Mouse (Mus musculus) c-Kit-positive CD71-negative TER-119-negative erythroid progenitor cells, embryonic 14.5 days (primary cell): Measurements from ENCODE around the gene Hoxb8.

ENCODE experiments used
- DNase-seq: peaks from one replicate; pipeline ENCODE4 v3.0.0-alpha.2; 2013; ENCODE audit warnings: low read depth

The Hoxb8 gene

DNA sequence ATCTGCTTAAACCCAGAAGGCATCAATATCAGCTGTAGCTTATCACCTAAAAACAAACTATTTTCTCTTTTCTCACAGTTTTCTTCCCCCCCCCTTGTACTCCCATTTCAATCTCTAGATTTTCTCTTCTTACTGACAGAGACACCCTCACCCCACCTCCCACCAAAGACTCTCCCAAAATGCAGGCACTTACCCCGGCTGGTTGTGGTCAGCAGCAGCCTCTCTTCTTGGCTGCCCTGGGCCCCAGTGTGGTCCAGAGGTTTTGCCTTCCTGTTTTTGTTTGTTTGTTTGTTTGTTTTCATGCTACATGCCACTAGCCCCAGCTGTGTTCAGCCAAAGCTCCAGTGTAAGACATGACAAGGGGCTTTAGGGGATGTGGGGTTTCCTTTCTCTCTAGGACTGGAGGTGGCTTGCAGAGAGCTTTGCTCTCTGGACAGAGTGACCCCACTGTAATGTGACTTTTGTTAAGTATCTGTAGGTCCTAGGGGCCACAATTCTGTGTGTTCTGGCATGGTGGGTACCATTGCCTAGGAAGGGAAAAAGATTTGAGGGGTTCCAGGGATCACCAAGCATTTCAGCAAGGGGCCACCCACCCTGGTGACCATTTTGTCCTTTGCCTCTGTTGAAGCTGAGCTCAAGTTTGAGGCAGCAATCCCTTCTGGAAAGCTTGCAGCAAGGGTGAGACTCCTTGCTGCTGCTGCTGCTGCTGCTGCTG lies 13.5 kb upstream of the Hoxb8 start:
- no peak for DNase-seq

DNA sequence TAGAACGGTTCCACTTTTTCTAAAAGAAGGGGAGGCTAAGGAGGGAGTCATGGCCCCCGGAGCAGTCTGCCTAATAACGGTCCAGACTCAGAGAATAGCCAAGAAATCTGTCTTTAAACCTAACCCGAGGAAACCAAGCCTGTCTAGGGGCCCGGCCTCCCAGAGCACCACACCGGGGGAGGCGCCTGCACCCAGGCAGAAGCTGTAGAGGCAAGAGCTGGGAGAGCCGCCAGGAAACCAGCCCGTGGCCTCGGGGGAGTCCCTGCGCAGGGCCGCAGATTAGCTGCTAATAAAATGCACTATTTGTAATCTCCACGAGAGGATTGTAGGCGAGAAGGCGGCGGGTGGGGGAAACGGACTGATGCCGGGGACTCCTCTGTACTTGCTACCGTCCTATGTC lies 11.8 kb upstream of the Hoxb8 start:
- no peak for DNase-seq

DNA sequence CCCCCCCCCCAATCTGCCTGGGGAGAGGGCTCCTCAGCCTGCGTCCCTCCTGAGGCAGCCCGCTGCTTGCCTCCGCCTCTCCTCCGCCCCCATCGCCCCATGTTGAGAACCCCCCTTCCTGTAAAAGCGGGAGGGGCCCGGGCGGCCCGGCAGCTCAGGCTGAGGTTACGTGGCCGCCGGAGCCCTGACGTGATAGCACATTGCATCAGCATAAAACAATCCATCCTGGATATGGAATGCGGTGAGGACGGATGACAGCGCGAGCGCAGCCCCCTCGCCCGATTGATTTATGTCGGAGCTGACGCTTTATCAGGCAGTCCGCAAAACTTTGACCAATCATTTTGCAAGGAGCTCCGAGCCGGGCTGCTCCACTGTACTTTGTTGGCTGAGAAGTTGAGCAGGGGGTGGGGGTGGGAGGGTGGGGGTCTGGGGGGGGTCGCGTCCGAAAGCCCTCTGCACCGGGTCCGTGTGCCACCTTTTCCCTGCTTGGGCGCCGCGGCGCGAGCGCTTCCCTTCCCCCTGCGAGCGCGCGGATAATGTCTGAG lies 10.6 kb upstream of the Hoxb8 start, which contains the start of gene Hoxb9:
Gene Hoxb9, plus strand, starts transcription at position 462 of the 545 bp plus-strand sequence.
- DNase-seq = no peak

DNA sequence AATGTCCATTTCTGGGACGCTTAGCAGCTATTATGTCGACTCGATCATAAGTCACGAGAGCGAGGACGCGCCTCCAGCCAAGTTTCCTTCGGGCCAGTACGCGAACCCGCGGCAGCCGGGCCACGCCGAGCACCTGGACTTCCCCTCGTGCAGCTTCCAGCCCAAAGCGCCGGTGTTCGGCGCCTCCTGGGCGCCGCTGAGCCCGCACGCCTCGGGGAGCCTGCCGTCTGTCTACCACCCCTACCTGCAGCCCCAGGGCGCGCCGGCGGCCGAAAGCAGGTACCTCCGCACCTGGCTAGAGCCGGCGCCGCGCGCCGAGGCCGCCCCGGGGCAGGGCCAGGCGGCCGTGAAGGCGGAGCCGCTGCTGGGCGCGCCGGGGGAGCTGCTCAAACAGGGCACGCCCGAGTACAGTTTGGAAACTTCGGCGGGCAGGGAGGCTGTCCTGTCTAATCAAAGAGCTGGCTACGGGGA lies 10.1 kb upstream of the Hoxb8 start:
- DNase-seq = no peak

DNA sequence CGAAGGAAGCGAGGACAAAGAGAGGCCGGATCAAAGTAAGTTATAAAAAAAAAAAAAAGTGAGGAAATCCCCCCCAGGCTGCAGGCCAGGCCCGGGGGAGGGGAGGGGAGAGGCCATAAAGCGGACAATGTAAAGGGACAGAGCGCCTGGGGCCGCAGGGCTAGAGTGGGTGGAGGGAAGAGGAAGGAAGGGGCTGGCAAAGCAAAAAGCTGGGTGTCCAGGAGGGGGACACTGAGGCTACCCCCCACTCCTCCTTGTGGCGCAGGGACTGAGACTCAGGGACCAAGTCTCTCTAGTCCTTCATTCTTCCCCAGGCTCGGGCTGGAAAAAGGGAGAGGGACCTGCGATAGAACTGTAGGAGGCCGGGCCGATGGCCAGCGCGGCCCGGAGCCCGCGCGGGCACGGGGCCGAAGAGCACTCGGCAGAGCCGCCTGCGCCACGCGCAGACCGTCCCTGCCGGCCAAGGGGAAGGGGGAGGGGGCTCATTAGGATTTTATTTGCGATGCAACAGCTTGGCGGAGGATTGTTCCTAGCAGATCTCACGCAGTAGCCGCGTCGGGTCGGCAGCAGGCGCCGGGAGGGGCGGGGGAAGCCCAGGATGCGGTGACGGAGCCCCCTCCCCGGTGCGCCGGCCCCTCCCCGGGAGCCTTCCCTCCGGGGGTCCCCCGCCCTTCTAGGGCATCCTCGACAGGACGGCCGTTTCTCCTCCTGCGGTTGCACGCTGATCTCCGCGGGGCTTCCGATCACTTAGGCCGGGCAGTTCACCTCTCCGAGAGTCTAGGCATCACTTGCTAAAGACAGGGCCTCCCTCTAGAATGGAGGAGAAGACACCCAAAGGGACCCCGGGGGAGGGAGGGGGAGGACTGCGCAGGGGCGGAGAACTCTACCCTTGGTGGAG lies 9.4 kb upstream of the Hoxb8 start:
- DNase-seq = no peak

DNA sequence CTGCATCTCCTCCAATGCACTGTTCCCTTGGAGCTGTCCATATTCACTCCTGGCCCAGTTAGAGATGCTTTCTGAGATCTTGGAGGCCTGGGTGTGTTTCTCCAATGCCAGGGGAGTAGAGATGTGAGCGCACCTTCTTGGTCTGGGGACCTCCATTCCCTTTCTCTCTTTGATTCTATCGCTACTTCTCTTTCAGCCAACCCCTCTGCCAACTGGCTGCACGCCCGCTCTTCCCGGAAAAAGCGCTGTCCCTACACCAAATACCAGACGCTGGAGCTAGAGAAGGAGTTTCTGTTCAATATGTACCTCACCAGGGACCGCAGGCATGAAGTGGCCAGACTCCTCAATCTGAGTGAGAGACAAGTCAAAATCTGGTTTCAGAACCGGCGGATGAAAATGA lies 7.3 kb upstream of the Hoxb8 start:
- no peak for DNase-seq

DNA sequence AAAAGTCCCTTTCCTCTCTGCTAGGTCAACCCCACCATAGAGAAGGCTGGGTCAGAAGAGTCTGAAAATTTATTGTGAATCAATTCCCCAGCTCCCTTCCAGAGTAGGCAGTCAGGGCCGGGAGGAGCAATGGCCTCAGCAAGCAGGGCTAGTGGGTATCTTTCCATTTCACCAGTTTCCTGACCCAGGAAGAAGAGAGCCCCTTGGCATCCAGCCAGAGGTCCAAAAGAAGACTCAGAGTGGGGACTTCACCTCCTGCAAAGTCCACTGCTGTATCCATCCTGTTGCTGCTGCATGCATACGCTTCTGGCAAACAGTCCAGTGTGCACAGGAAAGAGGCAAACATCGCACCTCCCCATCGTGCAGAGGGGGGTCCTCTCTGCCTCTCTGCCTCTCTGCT lies 5.8 kb upstream of the Hoxb8 start:
- DNase-seq = no peak

DNA sequence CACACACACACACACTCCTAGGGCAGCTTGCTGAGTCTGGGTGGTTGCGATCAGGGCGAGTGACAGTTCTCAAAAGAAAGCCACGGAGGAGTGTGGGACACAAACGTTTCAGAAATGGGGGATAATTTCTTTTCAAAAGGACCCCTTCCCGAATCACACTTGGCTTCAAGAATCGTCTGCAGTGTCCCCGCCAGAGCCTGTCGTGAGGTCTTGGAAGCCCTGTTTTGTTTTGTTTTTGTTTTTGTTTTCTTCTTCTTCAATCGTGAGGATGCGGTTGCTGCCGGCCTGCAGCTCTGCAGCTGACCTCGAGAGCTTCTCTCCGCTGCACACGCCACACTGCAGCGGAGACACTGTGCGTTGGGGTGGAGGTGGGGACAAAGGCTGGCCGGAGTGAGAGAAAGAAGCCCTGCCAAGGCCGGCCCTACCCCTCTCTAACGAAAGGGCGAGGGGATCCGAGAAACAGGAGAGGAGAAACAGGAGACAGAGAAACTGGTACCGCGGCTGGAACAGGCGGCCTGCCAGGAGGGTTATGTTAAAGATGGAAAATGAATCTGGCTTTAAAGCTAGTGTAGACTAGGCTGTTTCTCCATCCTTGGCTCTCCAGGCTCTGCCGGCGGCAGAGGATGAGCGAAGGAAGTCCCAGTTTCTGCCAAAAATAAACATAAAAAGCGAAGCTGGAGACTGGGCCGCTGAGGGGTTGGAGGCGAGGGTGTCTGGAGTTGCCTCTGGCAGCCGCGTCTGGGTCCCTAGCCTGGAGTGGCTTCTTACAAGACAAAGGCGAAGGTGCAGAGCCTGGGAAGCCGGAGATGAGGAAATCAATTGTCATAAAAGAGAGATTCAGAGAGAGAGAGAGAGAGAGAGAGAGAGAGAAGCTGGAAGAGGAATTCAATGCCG lies 4.3 kb upstream of the Hoxb8 start:
- DNase-seq = no peak

DNA sequence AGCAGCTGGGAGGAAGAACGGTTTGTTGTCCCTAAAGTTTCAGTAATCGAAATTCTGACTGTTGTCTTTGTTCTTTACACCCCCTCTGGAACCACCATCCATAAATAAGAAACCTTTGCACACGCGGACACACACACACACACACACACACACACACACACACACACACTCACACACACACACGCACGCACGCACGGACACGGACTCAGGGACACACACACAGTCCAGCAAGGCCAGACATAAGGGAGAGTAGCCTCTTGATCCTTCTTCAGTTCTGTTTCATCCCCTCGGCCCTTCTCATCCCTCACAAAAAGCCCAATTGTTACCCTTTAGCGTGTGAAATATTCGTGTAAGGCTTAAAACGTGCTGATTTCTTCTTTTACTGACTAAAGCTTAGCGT lies 3.4 kb upstream of the Hoxb8 start:
- DNase-seq = no peak

DNA sequence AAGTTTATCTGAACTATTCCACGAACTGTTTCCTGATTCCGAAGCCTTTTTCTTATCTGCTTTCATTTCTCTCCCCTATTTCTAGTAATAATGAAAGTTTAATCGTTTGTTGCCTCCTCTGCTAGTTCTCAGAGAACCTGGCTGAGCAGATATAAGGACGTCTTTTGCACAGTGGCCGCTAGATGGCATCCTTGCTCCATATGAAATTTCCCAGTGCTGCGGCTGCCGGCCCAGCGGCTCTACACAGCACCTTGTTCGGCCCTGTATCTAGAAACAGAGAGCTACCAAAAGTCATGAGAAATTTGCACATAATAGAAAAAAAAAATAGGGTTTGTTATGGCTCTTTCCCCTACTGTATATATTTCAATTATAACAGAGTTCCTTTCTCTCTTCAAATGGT lies 2.9 kb upstream of the Hoxb8 start:
- peak; percentile 72 for DNase-seq

DNA sequence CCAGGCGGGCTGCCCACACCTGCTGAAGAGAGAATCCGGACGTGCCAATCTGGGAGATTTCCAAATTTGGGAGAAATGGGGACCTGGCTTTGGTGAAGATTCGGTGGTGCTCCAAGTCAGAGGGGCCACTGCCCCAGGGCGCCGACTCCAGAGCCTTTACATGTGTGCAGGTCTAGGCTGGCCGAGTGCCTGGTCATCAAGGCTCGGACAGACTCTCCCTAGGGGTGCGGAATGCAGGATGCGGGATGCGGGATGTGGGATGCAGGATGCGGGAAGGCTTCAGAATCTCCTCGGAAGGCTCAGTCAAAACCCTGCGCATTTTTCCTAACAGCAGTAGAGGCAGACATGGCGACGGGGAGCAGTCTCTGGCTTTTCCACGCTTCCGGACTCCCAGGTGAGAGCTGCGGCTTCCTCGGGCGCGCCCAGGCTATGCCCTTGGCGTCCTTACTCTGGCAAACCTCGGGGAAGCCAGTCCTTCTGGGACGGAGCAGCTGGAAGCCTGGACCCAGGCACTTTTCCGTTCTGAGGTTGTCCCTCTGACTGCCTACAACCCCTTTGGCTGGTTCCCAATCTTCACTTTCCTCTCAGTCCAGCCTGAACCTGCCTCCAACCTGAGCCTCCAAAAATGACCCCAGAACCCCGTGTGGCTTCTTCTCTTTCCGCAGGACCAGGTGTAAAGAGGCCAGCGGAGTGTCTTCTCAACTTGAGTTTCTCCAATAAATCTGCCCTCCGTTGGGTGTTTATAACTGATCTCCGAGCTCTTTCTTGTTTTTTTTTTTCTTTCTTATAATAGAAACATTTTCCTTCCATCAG lies 2.1 kb upstream of the Hoxb8 start:
- DNase-seq = no peak

DNA sequence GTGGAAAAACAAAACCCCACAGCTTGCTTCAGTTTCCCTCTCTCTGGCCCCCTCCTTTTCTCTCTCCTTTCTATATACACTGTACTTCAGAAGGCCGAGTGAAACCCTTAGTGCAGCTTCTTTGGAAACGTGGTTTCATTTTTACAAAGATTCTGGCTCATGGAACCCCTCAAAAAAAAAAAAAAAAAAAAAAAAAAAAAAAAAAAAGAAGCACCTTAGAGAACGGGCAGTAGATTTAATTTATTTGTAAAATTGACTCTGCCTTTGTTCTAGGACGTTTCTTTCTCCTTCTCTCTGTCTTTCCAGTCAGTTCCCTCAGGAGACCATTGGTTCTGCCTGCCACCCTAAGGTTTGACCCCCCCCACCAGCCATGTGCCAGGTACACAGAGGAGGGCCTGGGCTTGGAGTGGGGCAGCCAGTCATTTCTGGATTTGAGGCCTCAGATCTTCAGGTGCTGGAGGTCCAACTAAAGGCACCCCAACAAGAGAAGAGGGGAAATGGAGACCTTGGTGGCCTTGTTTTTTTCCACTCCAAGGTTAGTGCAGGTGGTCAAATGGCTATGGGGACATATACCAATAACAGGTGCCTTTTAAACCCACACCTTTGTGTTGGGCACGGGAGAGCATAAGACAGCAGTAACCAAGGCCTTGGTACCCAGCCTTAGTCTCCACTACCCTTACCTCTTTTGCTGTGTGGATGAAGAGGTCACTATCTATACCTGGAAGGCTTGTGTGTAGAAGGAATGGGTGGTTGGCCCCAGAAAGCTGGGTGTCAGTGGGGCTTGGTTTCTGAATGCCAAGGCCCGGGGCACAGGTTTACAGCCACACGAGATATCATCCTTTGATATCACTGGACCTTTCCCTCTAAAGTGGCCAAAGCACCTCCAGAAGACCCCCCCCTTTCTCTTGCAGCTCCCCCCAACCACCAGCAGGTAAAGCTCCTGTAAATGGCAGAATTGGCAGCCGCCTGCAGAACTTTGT lies 1.0 kb upstream of the Hoxb8 start:
- no peak for DNase-seq

DNA sequence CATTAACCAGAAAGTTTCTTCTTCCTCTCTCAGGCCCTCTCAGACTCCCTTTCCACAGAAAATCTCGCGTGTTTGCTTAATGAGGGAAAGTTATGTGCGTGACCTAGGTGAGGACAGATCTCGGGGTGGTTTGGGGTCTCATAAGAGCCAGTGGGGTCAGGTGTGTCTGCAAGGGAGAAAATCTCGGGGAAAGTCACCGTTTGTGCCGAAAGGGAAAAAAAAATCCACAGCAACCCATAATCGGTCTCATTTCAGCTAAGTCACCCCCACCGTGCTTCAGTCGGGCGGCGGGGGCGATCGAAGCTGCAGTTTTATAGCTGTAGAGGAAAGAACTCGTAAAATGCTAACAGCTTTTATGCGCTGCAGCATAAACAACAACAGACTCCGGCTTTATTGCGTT lies 309 bp upstream of the Hoxb8 start:
- no peak for DNase-seq

DNA sequence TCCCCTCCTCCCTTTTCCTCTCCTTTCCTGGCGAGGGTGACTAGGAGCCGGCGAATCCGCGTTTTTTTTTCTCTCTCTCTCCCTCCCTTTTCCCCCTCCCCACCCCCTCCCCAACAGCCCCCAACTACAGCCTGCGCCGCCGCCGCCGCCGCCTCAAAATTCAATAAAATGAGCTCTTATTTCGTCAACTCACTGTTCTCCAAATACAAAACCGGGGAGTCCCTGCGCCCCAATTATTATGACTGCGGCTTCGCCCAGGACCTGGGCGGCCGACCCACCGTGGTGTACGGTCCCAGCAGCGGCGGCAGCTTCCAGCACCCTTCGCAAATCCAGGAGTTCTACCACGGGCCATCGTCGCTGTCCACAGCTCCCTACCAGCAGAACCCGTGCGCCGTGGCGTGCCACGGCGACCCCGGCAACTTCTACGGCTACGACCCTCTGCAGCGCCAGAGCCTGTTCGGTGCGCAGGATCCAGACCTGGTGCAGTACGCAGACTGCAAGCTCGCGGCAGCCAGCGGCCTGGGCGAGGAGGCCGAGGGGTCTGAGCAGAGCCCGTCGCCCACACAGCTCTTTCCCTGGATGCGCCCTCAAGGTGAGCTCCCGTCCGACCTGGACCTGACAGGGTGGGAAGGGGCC lies 1.2 kb downstream of the Hoxb8 start:
- no peak for DNase-seq

DNA sequence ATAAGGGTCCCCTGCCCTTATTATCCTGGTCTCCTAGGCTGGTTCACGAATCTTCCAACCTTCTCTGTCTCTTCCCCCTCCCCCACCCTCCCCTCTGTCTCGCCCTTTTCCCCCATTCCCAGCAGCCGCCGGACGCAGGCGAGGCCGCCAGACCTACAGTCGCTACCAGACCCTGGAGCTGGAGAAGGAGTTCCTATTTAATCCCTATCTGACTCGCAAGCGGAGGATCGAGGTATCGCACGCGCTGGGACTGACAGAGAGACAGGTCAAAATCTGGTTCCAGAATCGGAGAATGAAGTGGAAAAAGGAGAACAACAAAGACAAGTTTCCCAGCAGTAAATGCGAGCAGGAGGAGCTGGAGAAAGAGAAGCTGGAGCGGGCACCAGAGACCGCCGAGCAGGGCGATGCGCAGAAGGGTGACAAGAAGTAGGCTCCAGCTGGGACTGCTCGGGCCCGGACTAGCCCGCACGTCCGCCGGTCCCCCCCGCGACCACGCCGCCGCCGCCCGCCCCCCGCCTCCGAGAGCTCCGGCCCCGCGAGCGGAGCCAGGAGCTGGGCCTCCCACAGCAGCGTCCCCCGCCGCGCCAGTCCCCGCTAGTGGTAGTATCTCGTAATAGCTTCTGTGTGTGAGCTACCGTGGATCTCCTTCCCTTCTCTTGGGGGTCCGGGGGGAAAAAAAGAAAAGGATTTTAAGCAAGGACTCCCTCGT lies 2.5 kb downstream of the Hoxb8 start:
- no peak for DNase-seq

DNA sequence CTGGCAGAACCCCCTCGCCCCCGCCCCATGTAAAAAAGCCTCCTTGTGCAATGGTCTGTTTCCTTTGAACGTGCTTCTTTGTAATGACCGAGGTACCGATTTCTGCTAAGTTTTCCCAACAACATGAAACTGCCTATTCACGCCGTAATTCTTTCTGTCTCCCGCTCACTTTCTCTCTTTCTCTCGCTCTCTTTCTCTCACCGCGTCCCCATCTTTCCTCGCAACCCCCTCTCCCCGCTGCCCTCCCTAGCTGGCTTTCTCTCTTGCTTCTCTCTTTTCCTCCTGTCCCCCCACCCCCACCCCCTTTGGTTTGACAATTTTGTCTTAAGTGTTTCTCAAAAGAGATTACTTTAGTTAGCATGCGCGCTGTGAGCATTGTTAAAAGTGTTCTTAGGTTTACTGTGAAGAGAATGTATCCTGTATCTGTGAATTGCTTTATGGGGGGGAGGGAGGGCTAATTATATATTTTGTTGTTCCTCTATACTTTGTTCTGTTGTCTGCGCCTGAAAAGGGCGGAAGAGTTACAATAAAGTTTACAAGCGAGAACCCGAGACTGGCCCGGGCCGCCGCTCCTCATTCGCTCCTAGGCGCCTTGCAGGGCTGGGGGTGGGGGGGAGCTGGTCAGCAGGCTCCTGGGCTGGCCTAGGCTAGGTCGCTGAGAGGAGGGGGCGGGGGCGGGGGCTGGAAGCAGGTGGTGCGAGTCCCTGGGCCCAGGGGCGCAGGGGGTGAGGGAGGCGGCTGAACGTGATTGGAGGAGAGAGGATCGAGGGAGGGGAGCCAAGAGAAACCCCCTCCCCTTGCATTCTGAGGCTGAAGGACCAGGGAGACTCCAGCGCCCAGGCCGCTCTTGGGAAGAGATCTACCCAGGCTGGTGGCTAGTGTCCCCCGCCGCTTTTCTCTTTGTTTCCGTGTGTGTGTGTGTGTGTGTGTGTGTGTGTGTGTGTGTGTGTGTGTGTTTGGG lies 3.3 kb downstream of the Hoxb8 start:
- no peak for DNase-seq
